21 mouse cellular contexts compared by ENCODE assay signal in genomic region chr7:89401136-89401858, GRCm38 (mm10). TPM values are rescaled to one million over a fixed set of nuclear protein-coding genes. Genes with fewer than 3 reads are reported as not detected.
DNase-seq lines count a peak whose midpoint lies in the region; ATAC-seq and TF ChIP-seq lines count a peak whose summit lies in the region.
"Had no signal": no experiment of that assay in that cellular context is flagged by ENCODE, and none has a peak within 500 bp of the region (broad histone marks: within the 10 kb centered on the region; RNA-seq: fewer than 3 reads in every experiment).

No protein-coding gene starts in this region.

- no peak overlapping the region for H3K9ac ChIP-seq in heart, embryonic 12.5 days
- no peak overlapping the region for H3K9ac ChIP-seq in kidney, postnatal 0 days (ENCODE audit: low read depth, low read length)
- no peak overlapping the region for H3K9ac ChIP-seq in stomach, embryonic 15.5 days
- H3K9ac ChIP-seq in stomach, postnatal 0 days (ENCODE audit: low read length): no peak overlapping the region
- H3K9ac ChIP-seq: embryonic facial prominence, embryonic 15.5 days; heart, embryonic 15.5 days; hindbrain, embryonic 13.5 days; liver, embryonic 14.5 days; lung, embryonic 15.5 days; midbrain, embryonic 15.5 days had no signal

- H3K27me3 ChIP-seq in heart, embryonic 12.5 days (replicated peaks): no peaks in the 10 kb centered on the region
- H3K27me3 ChIP-seq in kidney, postnatal 0 days (ENCODE audit: insufficient read depth, low read length): no peaks in the 10 kb centered on the region
- no peaks in the 10 kb centered on the region for H3K27me3 ChIP-seq in stomach, embryonic 15.5 days (replicated peaks)
- no peaks in the 10 kb centered on the region for H3K27me3 ChIP-seq in stomach, postnatal 0 days (ENCODE audit: control insufficient read depth, insufficient read depth, low read length)
- H3K27me3 ChIP-seq: heart, embryonic 15.5 days had no signal

- no peak for TF ChIP-seq CTCF in kidney, postnatal 0 days (IDR thresholded peaks at IDR 0.05; ENCODE audit: low read depth)
- TF ChIP-seq CTCF in stomach, postnatal 0 days (IDR thresholded peaks at IDR 0.05; ENCODE audit: low read depth): no peak

- no peak overlapping the region for H3K27ac ChIP-seq in heart, embryonic 12.5 days (ENCODE audit: poor library complexity, severe bottlenecking)
- H3K27ac ChIP-seq in kidney, postnatal 0 days: peak overlapping the region; percentile 75
- H3K27ac ChIP-seq in stomach, embryonic 15.5 days: no peak overlapping the region
- H3K27ac ChIP-seq in stomach, postnatal 0 days (replicated peaks): no peak overlapping the region
- H3K27ac ChIP-seq: embryonic facial prominence, embryonic 15.5 days; heart, adult 2 months; heart, embryonic 15.5 days; hindbrain, embryonic 13.5 days; liver, embryonic 14.5 days; lung, embryonic 15.5 days; midbrain, embryonic 15.5 days had no signal

- no peak for ATAC-seq in heart, embryonic 12.5 days (ENCODE audit: insufficient number of reproducible peaks, low FRiP score)
- ATAC-seq in kidney, postnatal 0 days (replicated peaks; ENCODE audit: low FRiP score, low read depth): no peak
- ATAC-seq in stomach, embryonic 15.5 days (ENCODE audit: insufficient read depth, low FRiP score, low read depth): no peak
- no peak for ATAC-seq in stomach, postnatal 0 days (ENCODE audit: low FRiP score, low TSS enrichment)
- ATAC-seq: midbrain, embryonic 15.5 days had no signal

- no peaks in the 10 kb centered on the region for H3K9me3 ChIP-seq in heart, embryonic 12.5 days (replicated peaks)
- no peaks in the 10 kb centered on the region for H3K9me3 ChIP-seq in kidney, postnatal 0 days (replicated peaks; ENCODE audit: low read length)
- no peaks in the 10 kb centered on the region for H3K9me3 ChIP-seq in stomach, embryonic 15.5 days
- no peaks in the 10 kb centered on the region for H3K9me3 ChIP-seq in stomach, postnatal 0 days (ENCODE audit: control insufficient read depth, low read length)
- H3K9me3 ChIP-seq: embryonic facial prominence, embryonic 15.5 days; heart, embryonic 15.5 days; hindbrain, embryonic 13.5 days; lung, embryonic 15.5 days; midbrain, embryonic 15.5 days had no signal

- WGBS in heart, embryonic 12.5 days: 50% methylated on average over 11 of the region's 11 CpGs
- 52% methylated on average over 11 of the region's 11 CpGs for WGBS in kidney, postnatal 0 days
- WGBS in stomach, embryonic 15.5 days: 64% methylated on average over 11 of the region's 11 CpGs
- 80% methylated on average over 11 of the region's 11 CpGs for WGBS in stomach, postnatal 0 days

- no peak overlapping the region for H3K4me3 ChIP-seq in heart, embryonic 12.5 days
- no peak overlapping the region for H3K4me3 ChIP-seq in kidney, postnatal 0 days (replicated peaks; ENCODE audit: low read depth, low read length)
- no peak overlapping the region for H3K4me3 ChIP-seq in stomach, embryonic 15.5 days (replicated peaks)
- no peak overlapping the region for H3K4me3 ChIP-seq in stomach, postnatal 0 days (ENCODE audit: low read depth, low read length)
- H3K4me3 ChIP-seq: embryonic facial prominence, embryonic 15.5 days; heart, adult 2 months; heart, embryonic 15.5 days; hindbrain, embryonic 13.5 days; lung, embryonic 15.5 days; midbrain, embryonic 15.5 days; myocyte had no signal

- H3K36me3 ChIP-seq in heart, embryonic 12.5 days: no peaks in the 10 kb centered on the region
- H3K36me3 ChIP-seq in kidney, postnatal 0 days (ENCODE audit: insufficient read depth, low read length): no peaks in the 10 kb centered on the region
- H3K36me3 ChIP-seq in stomach, embryonic 15.5 days: no peaks in the 10 kb centered on the region
- no peaks in the 10 kb centered on the region for H3K36me3 ChIP-seq in stomach, postnatal 0 days (ENCODE audit: control insufficient read depth, insufficient read depth, low read length)
- H3K36me3 ChIP-seq: embryonic facial prominence, embryonic 15.5 days; heart, embryonic 15.5 days; hindbrain, embryonic 13.5 days; lung, embryonic 15.5 days; midbrain, embryonic 15.5 days had no signal

- peaks cover 9% of the 10 kb centered on the region; the same call in 1 of the 2 replicates for H3K4me1 ChIP-seq in heart, embryonic 12.5 days (replicated peaks)
- H3K4me1 ChIP-seq in kidney, postnatal 0 days (replicated peaks; ENCODE audit: insufficient read depth, low read length): peaks cover 9% of the 10 kb centered on the region; the same call in 1 of the 2 replicates
- H3K4me1 ChIP-seq in stomach, embryonic 15.5 days: no peaks in the 10 kb centered on the region
- H3K4me1 ChIP-seq in stomach, postnatal 0 days (replicated peaks; ENCODE audit: control insufficient read depth, insufficient read depth): no peaks in the 10 kb centered on the region

- no peak overlapping the region for H3K4me2 ChIP-seq in heart, embryonic 12.5 days
- peak overlapping the region; percentile 82; the same call in 1 of the 2 replicates for H3K4me2 ChIP-seq in kidney, postnatal 0 days (ENCODE audit: low read length)
- H3K4me2 ChIP-seq in stomach, embryonic 15.5 days: 0 out of 2 replicates have a peak overlapping the region, but pooled peaks have one; percentile 0
- H3K4me2 ChIP-seq in stomach, postnatal 0 days (replicated peaks; ENCODE audit: low read depth): no peak overlapping the region
- H3K4me2 ChIP-seq: embryonic facial prominence, embryonic 15.5 days; heart, embryonic 15.5 days; hindbrain, embryonic 13.5 days; lung, embryonic 15.5 days; midbrain, embryonic 15.5 days had no signal

- peak; percentile 75 for DNase-seq in heart, adult 11 months
- peak; percentile 72 for DNase-seq in kidney, postnatal 0 days (ENCODE audit: low spot score)
- DNase-seq in kidney, postnatal 25 days: no peak
- no peak for DNase-seq in stomach, postnatal 0 days (ENCODE audit: low spot score)
- DNase-seq in spleen, postnatal 4 days (ENCODE audit: low spot score in 2 of 2): no peak
- DNase-seq: adrenal gland, adult 8-10 months; B cell, adult 2 months; cerebellum, adult 9-10 months; gastrocnemius, postnatal 10 days; heart, adult 2 months; heart, postnatal 36 days; layer of hippocampus, postnatal 36 days had no signal

- TF ChIP-seq EP300 in stomach, postnatal 0 days (optimal IDR thresholded peaks at IDR 0.05): no peak

RNA-seq across cellular contexts. Expression of gene Tmem135, which starts 2.7 kb away (rescaled TPM):
- 30.2 and 31.2 TPM in 2 replicates for polyA plus RNA-seq in heart, embryonic 12.5 days (2016; fragmentation: Nextera tagmentation; extraction: Ambion mirVana)
- 41.6 and 45.5 TPM in 2 replicates for polyA plus RNA-seq in kidney, postnatal 0 days (2015; fragmentation: Nextera tagmentation; extraction: Ambion mirVana)
- 35.5 and 37.3 TPM in 2 replicates for polyA plus RNA-seq in stomach, embryonic 15.5 days (2015; fragmentation: Nextera tagmentation; extraction: Ambion mirVana)
- 21.0 and 21.2 TPM in 2 replicates for polyA plus RNA-seq in stomach, postnatal 0 days (2015; fragmentation: Nextera tagmentation; extraction: Ambion mirVana)

RNA-seq across cellular contexts. Expression of gene Fzd4, which starts 2.9 kb away (rescaled TPM):
- 10.5 and 11.0 TPM in 2 replicates for polyA plus RNA-seq in heart, embryonic 12.5 days (2016; fragmentation: Nextera tagmentation; extraction: Ambion mirVana)
- polyA plus RNA-seq in kidney, postnatal 0 days (2015; fragmentation: Nextera tagmentation; extraction: Ambion mirVana): 29.6 and 30.9 TPM in 2 replicates
- 12.8 and 13.9 TPM in 2 replicates for polyA plus RNA-seq in stomach, embryonic 15.5 days (2015; fragmentation: Nextera tagmentation; extraction: Ambion mirVana)
- polyA plus RNA-seq in stomach, postnatal 0 days (2015; fragmentation: Nextera tagmentation; extraction: Ambion mirVana): 7.5 and 8.1 TPM in 2 replicates

Comparison
In these comparisons a context has a peak if more than half of its experiments do, and no peak if none do; other contexts are left out.
1. DNase-seq: peak in heart, adult 11 months (single experiment) and kidney, postnatal 0 days (single experiment); none in kidney, postnatal 25 days (0 of 2), stomach, postnatal 0 days (single experiment) and spleen, postnatal 4 days (0 of 2).
2. H3K4me2 ChIP-seq: peak in kidney, postnatal 0 days (single experiment) and stomach, embryonic 15.5 days (single experiment); none in heart, embryonic 12.5 days (single experiment) and stomach, postnatal 0 days (single experiment).